Mouse (Mus musculus) embryonic facial prominence, embryonic 10.5 days (tissue): ENCODE results near the gene Wdr6. TPM values are rescaled to one million over a fixed set of nuclear protein-coding genes. Genes with fewer than 3 reads are reported as not detected.
"Not testable (repeated sequence)": the region's sequence is repeated elsewhere in the genome, so short reads cannot be mapped to it uniquely, and the experiment has no call there.

Experiments
- DNase-seq: peaks from one replicate; pipeline ENCODE4 v3.0.0-alpha.2; 2017; ENCODE audit warnings: low spot score
- H3K27ac ChIP-seq: fragments of 300-500 bp; sonication (generic); replicated peaks from 2 replicates; pipeline ENCODE4 v1.5.1; 2016; ENCODE audit warnings: mild to moderate bottlenecking
- H3K27me3 ChIP-seq: fragments of 300-500 bp; sonication (generic); replicated peaks from 2 replicates; pipeline ENCODE4 v1.6.1; 2016; ENCODE audit warnings: low read depth, mild to moderate bottlenecking; ENCODE audit not compliant: poor library complexity, severe bottlenecking
- H3K36me3 ChIP-seq: fragments of 300-500 bp; sonication (generic); replicated peaks from 2 replicates; pipeline ENCODE4 v1.6.1; 2016; ENCODE audit warnings: mild to moderate bottlenecking, moderate library complexity
- H3K4me1 ChIP-seq: fragments of 300-500 bp; sonication (generic); 2 replicates; pipeline ENCODE4 v1.6.1; 2016
- H3K4me3 ChIP-seq: fragments of 300-500 bp; sonication (generic); 2 replicates; pipeline ENCODE4 v1.5.1; 2016; ENCODE audit warnings: mild to moderate bottlenecking, moderate library complexity
- H3K9me3 ChIP-seq: fragments of 300-500 bp; sonication (generic); 2 replicates; pipeline ENCODE4 v1.6.1; 2016; ENCODE audit warnings: mild to moderate bottlenecking
- WGBS: fragments of 180-500 bp; shearing (Covaris S2); methylation state at CpG from one replicate; pipeline ENCODE4 v1.1.7; 2016; 5-methylcytosine and 5-hydroxymethylcytosine counted together
- polyA plus RNA-seq: library from polyadenylated mRNA; unstranded; fragments of >200 nt; fragmentation: Nextera tagmentation; extraction: Ambion mirVana; gene quantifications from 2 replicates; pipeline ENCODE4 v1.2.1, GENCODE M21; 2016

Gene Wdr6
- polyA plus RNA-seq, result 200 and 215 TPM in 2 replicates

GRCm38 (mm10) chr9:108578545-108579343 lies at the start of gene Wdr6:
Wdr6 (minus strand) TSS chr9:108578739.
- Histone ChIP-seq H3K4me3 (peak within 1 kb of the TSS; percentile 71), H3K27me3 (no peaks in the 10 kb centered on the region), H3K36me3 (peaks cover 49% of the 10 kb centered on the region), H3K27ac (peak within 1 kb of the TSS; percentile 98), H3K4me1 (peaks cover 53% of the 10 kb centered on the region), H3K9me3 (no peaks in the 10 kb centered on the region)
- whole genome bisulfite sequencing, result 5% methylated on average over 51 of the region's 51 CpGs
- DNase-seq, result peak; percentile 99

- no peak overlapping the region for H3K27ac ChIP-seq
- no peak overlapping the region for H3K4me3 ChIP-seq
- no peak for DNase-seq
- WGBS, result 87% methylated on average over 4 of the region's 4 CpGs
- no peaks in the 10 kb centered on the region for H3K9me3 ChIP-seq
- no peaks in the 10 kb centered on the region for H3K4me1 ChIP-seq
- peaks cover 56% of the 10 kb centered on the region for H3K36me3 ChIP-seq
- no peaks in the 10 kb centered on the region for H3K27me3 ChIP-seq
Observed at GRCm38 (mm10) chr9:108628141-108628540, 49.6 kb upstream of the Wdr6 start.

- 87% methylated on average over 2 of the region's 2 CpGs for WGBS
- no peak overlapping the region for H3K27ac ChIP-seq
- DNase-seq, result no peak
- no peaks in the 10 kb centered on the region for H3K4me1 ChIP-seq
- H3K36me3 ChIP-seq, result peaks cover 50% of the 10 kb centered on the region
- H3K9me3 ChIP-seq, result no peaks in the 10 kb centered on the region
- no peak overlapping the region for H3K4me3 ChIP-seq
- no peaks in the 10 kb centered on the region for H3K27me3 ChIP-seq
Observed at GRCm38 (mm10) chr9:108626498-108626897, 48.0 kb upstream of the Wdr6 start.

- 92% methylated on average over 1 of the region's 1 CpGs for WGBS
- no peaks in the 10 kb centered on the region for H3K9me3 ChIP-seq
- no peak overlapping the region for H3K27ac ChIP-seq
- DNase-seq, result no peak
- no peaks in the 10 kb centered on the region for H3K4me1 ChIP-seq
- H3K36me3 ChIP-seq, result peaks cover 92% of the 10 kb centered on the region
- no peak overlapping the region for H3K4me3 ChIP-seq
- no peaks in the 10 kb centered on the region for H3K27me3 ChIP-seq
Observed at GRCm38 (mm10) chr9:108617301-108617700, 38.8 kb upstream of the Wdr6 start.

- Histone ChIP-seq H3K4me1 (no peaks in the 10 kb centered on the region), H3K4me3 (no peak overlapping the region), H3K27me3 (no peaks in the 10 kb centered on the region), H3K27ac (no peak overlapping the region), H3K36me3 (peaks cover 100% of the 10 kb centered on the region), H3K9me3 (no peaks in the 10 kb centered on the region)
- WGBS, result 95% methylated on average over 10 of the region's 10 CpGs
- DNase-seq, result no peak
Observed at GRCm38 (mm10) chr9:108611488-108611887, 32.9 kb upstream of the Wdr6 start.

GRCm38 (mm10) chr9:108608889-108609288 lies 30.4 kb upstream of the Wdr6 start:
- no peak for DNase-seq
- Histone ChIP-seq H3K27ac (no peak overlapping the region), H3K9me3 (no peaks in the 10 kb centered on the region), H3K27me3 (no peaks in the 10 kb centered on the region), H3K4me1 (peaks cover 6% of the 10 kb centered on the region), H3K4me3 (no peak overlapping the region), H3K36me3 (peaks cover 100% of the 10 kb centered on the region)
- 89% methylated on average over 4 of the region's 4 CpGs for WGBS

GRCm38 (mm10) chr9:108607929-108608328 lies 29.4 kb upstream of the Wdr6 start:
- H3K4me3 ChIP-seq, H3K4me1 ChIP-seq, DNase-seq, H3K27ac ChIP-seq, H3K9me3 ChIP-seq, H3K27me3 ChIP-seq: not testable (repeated sequence)
- WGBS, result 92% methylated on average over 5 of the region's 5 CpGs
- peaks cover 100% of the 10 kb centered on the region for H3K36me3 ChIP-seq

- no peak overlapping the region for H3K27ac ChIP-seq
- no peaks in the 10 kb centered on the region for H3K9me3 ChIP-seq
- WGBS, result 82% methylated on average over 4 of the region's 4 CpGs
- H3K4me3 ChIP-seq, result no peak overlapping the region
- H3K4me1 ChIP-seq, result peaks cover 16% of the 10 kb centered on the region
- H3K36me3 ChIP-seq, result peaks cover 55% of the 10 kb centered on the region
- peaks cover 2% of the 10 kb centered on the region; the same call in 1 of the 2 replicates for H3K27me3 ChIP-seq
- no peak for DNase-seq
Observed at GRCm38 (mm10) chr9:108601986-108602385, 23.4 kb upstream of the Wdr6 start.

- Histone ChIP-seq H3K4me3 (no peak overlapping the region), H3K9me3 (no peaks in the 10 kb centered on the region), H3K4me1 (peaks cover 26% of the 10 kb centered on the region), H3K27ac (no peak overlapping the region), H3K36me3 (peaks cover 35% of the 10 kb centered on the region), H3K27me3 (peaks cover 3% of the 10 kb centered on the region; the same call in 1 of the 2 replicates)
- DNase-seq, result no peak
- 58% methylated on average over 2 of the region's 2 CpGs for WGBS
Observed at GRCm38 (mm10) chr9:108600011-108600410, 21.5 kb upstream of the Wdr6 start.

GRCm38 (mm10) chr9:108599021-108599566 lies 20.6 kb upstream of the Wdr6 start:
- DNase-seq, result no peak

GRCm38 (mm10) chr9:108596998-108597764 lies 18.6 kb upstream of the Wdr6 start, which contains the start of gene P4htm:
P4htm (minus strand) TSS chr9:108597667.
- H3K4me3 ChIP-seq, result peak within 1 kb of the TSS; percentile 76
- 3% methylated on average over 69 of the region's 69 CpGs for WGBS
- peak within 1 kb of the TSS; percentile 78 for H3K27ac ChIP-seq

More at GRCm38 (mm10) chr9:108599021-108599566, 20.6 kb upstream of the Wdr6 start:
- H3K27ac ChIP-seq, result no peak overlapping the region
- no peak overlapping the region for H3K4me3 ChIP-seq
- peaks cover 3% of the 10 kb centered on the region; the same call in 1 of the 2 replicates for H3K27me3 ChIP-seq
- 75% methylated on average over 4 of the region's 4 CpGs for WGBS
- peaks cover 21% of the 10 kb centered on the region for H3K4me1 ChIP-seq
- no peaks in the 10 kb centered on the region for H3K9me3 ChIP-seq
- peaks cover 26% of the 10 kb centered on the region for H3K36me3 ChIP-seq

GRCm38 (mm10) chr9:108594354-108594753 lies 15.8 kb upstream of the Wdr6 start:
- no peak for DNase-seq
- no peak overlapping the region for H3K4me3 ChIP-seq
- H3K36me3 ChIP-seq, result no peaks in the 10 kb centered on the region; the same call in 1 of the 2 replicates
- 88% methylated on average over 3 of the region's 3 CpGs for WGBS
- H3K27me3 ChIP-seq, result peaks cover 3% of the 10 kb centered on the region; the same call in 1 of the 2 replicates
- no peaks in the 10 kb centered on the region for H3K9me3 ChIP-seq
- no peak overlapping the region for H3K27ac ChIP-seq
- H3K4me1 ChIP-seq, result peaks cover 26% of the 10 kb centered on the region

More at GRCm38 (mm10) chr9:108596998-108597764, 18.6 kb upstream of the Wdr6 start, which contains the start of gene P4htm:
- H3K9me3 ChIP-seq, result no peaks in the 10 kb centered on the region
- DNase-seq, result peak; percentile 74
- H3K4me1 ChIP-seq, result peaks cover 20% of the 10 kb centered on the region
- peaks cover 3% of the 10 kb centered on the region; the same call in 1 of the 2 replicates for H3K27me3 ChIP-seq
- H3K36me3 ChIP-seq, result peaks cover 7% of the 10 kb centered on the region
